Mouse (Mus musculus) lung, adult 2 months (tissue): ENCODE measurements around the gene Plcz1.

Experiments used
- CTCF ChIP-seq: fragments of 200-500 bp; IDR thresholded peaks from 2 replicates; pipeline ENCODE4 v1.5.1; 2011; ENCODE audit warnings: mild to moderate bottlenecking, low read length, control low read depth; ENCODE audit not compliant: insufficient read depth
- POLR2A ChIP-seq: fragments of 200-500 bp; IDR thresholded peaks from 2 replicates; pipeline ENCODE4 v1.6.1; 2011; ENCODE audit warnings: low read depth, mild to moderate bottlenecking, control low read depth, low read length, borderline replicate concordance; ENCODE audit errors: extremely low read depth

GRCm38 (mm10) chr6:139978114-139978513 lies 63.1 kb downstream of the Plcz1 start:
- TF ChIP-seq CTCF = no peak
- TF ChIP-seq POLR2A = no peak
